Mouse (Mus musculus) thymus, adult 2 months (tissue): ENCODE results near the gene Atp6v0d1.

Experiments
- CTCF ChIP-seq: fragments of 200-500 bp; IDR thresholded peaks from 2 replicates; pipeline ENCODE4 v1.5.1; 2012; ENCODE audit warnings: mild to moderate bottlenecking, control low read depth, low read length, moderate library complexity, borderline replicate concordance; ENCODE audit not compliant: control insufficient read depth, poor library complexity, insufficient read depth; ENCODE audit errors: extremely low read depth
- POLR2A ChIP-seq: fragments of 200-500 bp; IDR thresholded peaks from 2 replicates; pipeline ENCODE4 v1.6.1; 2012; ENCODE audit warnings: mild to moderate bottlenecking, low read length, control low read depth, moderate library complexity; ENCODE audit not compliant: control insufficient read depth, poor library complexity, insufficient read depth; ENCODE audit errors: extremely low read depth

DNA sequence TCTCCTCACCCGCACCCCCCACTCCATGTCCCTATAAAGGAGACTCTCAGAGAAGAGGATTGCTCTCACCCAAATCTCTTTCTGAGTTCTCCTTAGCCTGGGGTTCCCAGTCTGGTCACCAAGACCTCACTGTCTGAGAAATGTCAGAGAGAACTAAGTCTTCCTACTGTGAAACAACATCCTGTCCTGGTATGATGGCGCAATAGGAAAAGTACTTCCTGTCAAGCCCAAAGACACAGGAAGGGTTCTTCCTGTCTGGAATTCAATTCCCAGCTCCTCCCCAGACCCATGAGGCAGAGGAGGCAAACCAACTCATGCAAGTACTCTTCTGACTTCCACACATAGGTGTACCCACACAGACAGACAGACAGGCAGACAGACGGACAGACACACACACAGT, 61.2 kb downstream of the Atp6v0d1 start:
- TF ChIP-seq CTCF (no peak), POLR2A (no peak)
